Mouse (Mus musculus): ENCODE measurements at regions not wholly inside any gene's neighbourhood (a gene's known extent, or its start where the extent isn't known, plus 50 kb on each side); places are given as distances from the start of the nearest gene placed in this dataset.

GRCm38 (mm10) chr11:23996250-23996649 lies 78.6 kb downstream of the A830031A19Rik start:
- 76% methylated on average over 9 of the region's 9 CpGs for WGBS
- no peak overlapping the region for H3K9ac ChIP-seq
- no peaks in the 10 kb centered on the region for H3K4me1 ChIP-seq
- H3K36me3 ChIP-seq (replicated peaks) = no peaks in the 10 kb centered on the region
- no peak overlapping the region for H3K4me2 ChIP-seq
- H3K27ac ChIP-seq = no peak overlapping the region
- H3K4me3 ChIP-seq (replicated peaks) = no peak overlapping the region
- H3K27me3 ChIP-seq = no peaks in the 10 kb centered on the region
- no peaks in the 10 kb centered on the region for H3K9me3 ChIP-seq
- no peak for ATAC-seq (ENCODE audit: low FRiP score)

GRCm38 (mm10) chr11:23994160-23994559 lies 80.7 kb downstream of the A830031A19Rik start:
- Histone ChIP-seq H3K9ac (no peak overlapping the region), H3K4me1 (no peaks in the 10 kb centered on the region), H3K4me3 (replicated peaks) (no peak overlapping the region), H3K27ac (no peak overlapping the region), H3K36me3 (replicated peaks) (no peaks in the 10 kb centered on the region), H3K4me2 (no peak overlapping the region), H3K9me3 (no peaks in the 10 kb centered on the region), H3K27me3 (no peaks in the 10 kb centered on the region)
- no peak for ATAC-seq (ENCODE audit: low FRiP score)

- Histone ChIP-seq H3K9me3 (no peaks in the 10 kb centered on the region), H3K27ac (no peak overlapping the region), H3K36me3 (replicated peaks) (no peaks in the 10 kb centered on the region), H3K4me1 (no peaks in the 10 kb centered on the region), H3K27me3 (no peaks in the 10 kb centered on the region), H3K9ac (no peak overlapping the region), H3K4me3 (replicated peaks) (no peak overlapping the region), H3K4me2 (no peak overlapping the region)
- WGBS = 73% methylated on average over 7 of the region's 7 CpGs
- no peak for ATAC-seq (ENCODE audit: low FRiP score)
Observed at GRCm38 (mm10) chr11:23987532-23988450, 87.1 kb downstream of the A830031A19Rik start.

- WGBS = 92% methylated on average over 3 of the region's 3 CpGs
- H3K27me3 ChIP-seq = no peaks in the 10 kb centered on the region
Observed at GRCm38 (mm10) chr11:23985231-23985630, 89.6 kb downstream of the A830031A19Rik start.

GRCm38 (mm10) chr11:23979332-23979731 lies 84.3 kb upstream of the Papolg start:
- 0 out of 2 replicates have a peak, but pooled peaks cover 2% of the 10 kb centered on the region for H3K27me3 ChIP-seq

More at GRCm38 (mm10) chr11:23985231-23985630, 89.6 kb downstream of the A830031A19Rik start:
- Histone ChIP-seq H3K4me1 (no peaks in the 10 kb centered on the region), H3K4me3 (replicated peaks) (no peak overlapping the region), H3K4me2 (no peak overlapping the region), H3K36me3 (replicated peaks) (no peaks in the 10 kb centered on the region), H3K9me3 (no peaks in the 10 kb centered on the region), H3K9ac (no peak overlapping the region), H3K27ac (no peak overlapping the region)
- ATAC-seq (ENCODE audit: low FRiP score) = no peak

GRCm38 (mm10) chr11:23978300-23978699 lies 83.2 kb upstream of the Papolg start:
- H3K36me3 ChIP-seq (replicated peaks) = no peaks in the 10 kb centered on the region
- WGBS = 82% methylated on average over 5 of the region's 5 CpGs
- H3K9ac ChIP-seq = no peak overlapping the region
- H3K4me1 ChIP-seq = no peaks in the 10 kb centered on the region
- no peak overlapping the region for H3K4me3 ChIP-seq (replicated peaks)
- H3K27ac ChIP-seq = no peak overlapping the region
- H3K27me3 ChIP-seq = 0 out of 2 replicates have a peak, but pooled peaks cover 2% of the 10 kb centered on the region
- no peak for ATAC-seq (ENCODE audit: low FRiP score)
- H3K4me2 ChIP-seq = no peak overlapping the region
- H3K9me3 ChIP-seq = no peaks in the 10 kb centered on the region

More at GRCm38 (mm10) chr11:23979332-23979731, 84.3 kb upstream of the Papolg start:
- ATAC-seq (ENCODE audit: low FRiP score) = peak; percentile 82
- WGBS = 7% methylated on average over 5 of the region's 5 CpGs
- Histone ChIP-seq H3K36me3 (replicated peaks) (no peaks in the 10 kb centered on the region), H3K9me3 (no peaks in the 10 kb centered on the region), H3K4me1 (no peaks in the 10 kb centered on the region), H3K4me2 (no peak overlapping the region), H3K4me3 (replicated peaks) (no peak overlapping the region), H3K27ac (no peak overlapping the region), H3K9ac (no peak overlapping the region)

GRCm38 (mm10) chr11:23977096-23977495 lies 82.0 kb upstream of the Papolg start:
- Histone ChIP-seq H3K4me1 (no peaks in the 10 kb centered on the region), H3K27me3 (0 out of 2 replicates have a peak, but pooled peaks cover 2% of the 10 kb centered on the region), H3K4me2 (no peak overlapping the region), H3K36me3 (replicated peaks) (no peaks in the 10 kb centered on the region), H3K27ac (no peak overlapping the region), H3K9me3 (no peaks in the 10 kb centered on the region), H3K9ac (no peak overlapping the region), H3K4me3 (replicated peaks) (no peak overlapping the region)
- WGBS = 83% methylated on average over 8 of the region's 8 CpGs
- no peak for ATAC-seq (ENCODE audit: low FRiP score)

GRCm38 (mm10) chr11:23954323-23954722 lies 59.3 kb upstream of the Papolg start:
- ATAC-seq (ENCODE audit: low FRiP score) = no peak
- H3K27me3 ChIP-seq = no peaks in the 10 kb centered on the region; the same call in 1 of the 2 replicates
- H3K9me3 ChIP-seq = no peaks in the 10 kb centered on the region
- WGBS = 3% methylated on average over 4 of the region's 4 CpGs
- no peaks in the 10 kb centered on the region for H3K36me3 ChIP-seq (replicated peaks)
- H3K27ac ChIP-seq = no peak overlapping the region
- no peak overlapping the region for H3K4me3 ChIP-seq (replicated peaks)
- H3K9ac ChIP-seq = no peak overlapping the region
- H3K4me1 ChIP-seq = no peaks in the 10 kb centered on the region
- 0 out of 2 replicates have a peak overlapping the region, but pooled peaks have one; percentile 2 for H3K4me2 ChIP-seq

GRCm38 (mm10) chr11:23945966-23946365 lies 50.9 kb upstream of the Papolg start:
- H3K27me3 ChIP-seq = no peaks in the 10 kb centered on the region

More at GRCm38 (mm10) chr11:23945966-23946365, 50.9 kb upstream of the Papolg start:
- H3K4me2 ChIP-seq = no peak overlapping the region
- no peaks in the 10 kb centered on the region for H3K36me3 ChIP-seq (replicated peaks)
- H3K4me3 ChIP-seq (replicated peaks) = no peak overlapping the region
- no peak overlapping the region for H3K27ac ChIP-seq
- H3K9me3 ChIP-seq = no peaks in the 10 kb centered on the region
- no peak overlapping the region for H3K9ac ChIP-seq
- no peaks in the 10 kb centered on the region for H3K4me1 ChIP-seq
- no peak for ATAC-seq (ENCODE audit: low FRiP score)

Data from forebrain, embryonic 12.5 days (tissue).